Mouse (Mus musculus): ENCODE data around the gene Itga1.

DNA sequence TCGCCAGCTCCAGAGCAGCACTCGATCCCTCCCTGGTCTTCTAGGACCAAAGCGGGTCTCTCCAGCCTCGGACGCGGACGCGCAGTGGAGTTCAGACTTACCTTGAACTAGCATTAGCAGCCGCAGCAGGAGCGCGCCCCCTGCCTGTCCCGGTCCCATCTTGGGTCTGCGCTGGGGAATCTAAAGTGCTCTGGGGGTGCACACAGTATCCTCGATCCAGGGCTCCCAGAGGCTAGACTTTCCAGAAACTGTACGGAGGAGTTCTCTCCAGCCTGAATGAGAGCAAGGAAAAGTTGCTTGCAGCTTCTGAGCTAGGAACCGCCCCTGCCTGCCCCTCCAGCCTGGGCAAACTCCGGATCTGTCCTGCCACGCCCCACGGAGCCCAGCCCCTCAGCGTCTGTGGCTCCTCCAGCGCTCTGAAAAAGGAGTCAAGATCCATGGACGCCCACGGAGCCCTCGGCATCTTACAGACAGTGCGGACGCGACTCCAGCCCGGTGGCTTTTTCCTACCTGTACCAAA is 169.9 kb downstream of the Itga1 start, which contains the start of gene Itga2:
- TF ChIP-seq ZKSCAN1 (IDR thresholded peaks at IDR 0.05; ENCODE audit: borderline replicate concordance, low read depth, low read length) (no peak), CHD1 (IDR thresholded peaks at IDR 0.05; ENCODE audit: low read depth, low read length) (no peak), ZNF384 (IDR thresholded peaks at IDR 0.05; ENCODE audit: low read depth, low read length) (no peak), TCF12 (IDR thresholded peaks at IDR 0.05; ENCODE audit: low read depth, low read length) (no peak), CTCF (conservative IDR thresholded peaks at IDR 0.05 in 1 of 2, IDR thresholded peaks at IDR 0.05 in 1 of 2; ENCODE audit: low read depth in 2 of 2, low read length in 2 of 2) (no peak), MXI1 (IDR thresholded peaks at IDR 0.05; ENCODE audit: low read depth, low read length) (no peak), E2F4 (IDR thresholded peaks at IDR 0.05; ENCODE audit: insufficient replicate concordance, low read depth, low read length) (no peak), POLR2A (IDR thresholded peaks at IDR 0.05; ENCODE audit: low read depth, low read length) (no peak), GABPA (IDR thresholded peaks at IDR 0.05; ENCODE audit: insufficient replicate concordance, low read depth, low read length) (no peak), BHLHE40 (IDR thresholded peaks at IDR 0.05; ENCODE audit: low read depth, low read length) (no peak), USF1 (IDR thresholded peaks at IDR 0.05; ENCODE audit: low read depth, low read length) (no peak), NELFE (IDR thresholded peaks at IDR 0.05; ENCODE audit: low read depth, low read length) (no peak), ETS1 (conservative IDR thresholded peaks at IDR 0.05; ENCODE audit: low read depth, low read length) (no peak), POLR2AphosphoS2 (IDR thresholded peaks at IDR 0.05; ENCODE audit: low read depth, low read length) (no peak)
